In genomic region chr2:133462378-133462777, GRCm38 (mm10) we compare ENCODE assay signal across 28 mouse cellular contexts.
"Had no signal": no experiment of that assay in that cellular context is flagged by ENCODE, and none has a peak within 500 bp of the region (broad histone marks: within the 10 kb centered on the region; RNA-seq: fewer than 3 reads in every experiment).

No protein-coding gene starts in this region.

- H3K9ac ChIP-seq: limb, embryonic 12.5 days; limb, embryonic 13.5 days; limb, embryonic 15.5 days; liver, embryonic 12.5 days; liver, embryonic 13.5 days; liver, embryonic 14.5 days; liver, embryonic 15.5 days; liver, postnatal 0 days; lung, embryonic 14.5 days; lung, embryonic 15.5 days; midbrain, embryonic 12.5 days; midbrain, embryonic 13.5 days; midbrain, embryonic 15.5 days; neural tube, embryonic 12.5 days had no signal

- H3K27me3 ChIP-seq: limb, embryonic 12.5 days; limb, embryonic 13.5 days; limb, embryonic 15.5 days; liver, embryonic 12.5 days; liver, embryonic 13.5 days; liver, embryonic 15.5 days; lung, embryonic 15.5 days; megakaryocyte, embryonic 14.5 days; midbrain, embryonic 12.5 days; midbrain, embryonic 13.5 days; midbrain, embryonic 15.5 days; neural tube, embryonic 12.5 days had no signal

- DNase-seq: left cerebral cortex, postnatal 4 days; liver; liver, embryonic 13.5 days; liver, postnatal 0 days; lung, adult 18-20 months; lung, adult 2 months; lung, embryonic 14.5 days; lung, postnatal 10 days; lung, postnatal 14 days; lung, postnatal 36 days; lung, postnatal 4 days; midbrain, embryonic 14.5 days had no signal

- H3K36me3 ChIP-seq: limb, embryonic 10.5 days; limb, embryonic 12.5 days; limb, embryonic 13.5 days; limb, embryonic 15.5 days; liver, embryonic 12.5 days; liver, embryonic 13.5 days; liver, embryonic 15.5 days; lung, embryonic 15.5 days; midbrain, embryonic 10.5 days; midbrain, embryonic 12.5 days; midbrain, embryonic 13.5 days; midbrain, embryonic 15.5 days; neural tube, embryonic 12.5 days had no signal

- H3K4me1 ChIP-seq: limb, embryonic 10.5 days; limb, embryonic 12.5 days; limb, embryonic 13.5 days; limb, embryonic 15.5 days; liver, embryonic 12.5 days; liver, embryonic 13.5 days; liver, embryonic 15.5 days; lung, embryonic 15.5 days; midbrain, embryonic 12.5 days; midbrain, embryonic 13.5 days; midbrain, embryonic 15.5 days; neural tube, embryonic 12.5 days had no signal

- H3K4me3 ChIP-seq: limb, embryonic 10.5 days; limb, embryonic 12.5 days; limb, embryonic 13.5 days; limb, embryonic 15.5 days; liver, embryonic 12.5 days; liver, embryonic 13.5 days; liver, embryonic 15.5 days; lung, embryonic 15.5 days; megakaryocyte, embryonic 14.5 days; midbrain, embryonic 10.5 days; midbrain, embryonic 12.5 days; midbrain, embryonic 13.5 days; midbrain, embryonic 15.5 days; myocyte; neural tube, embryonic 12.5 days had no signal

- H3K27ac ChIP-seq: limb, embryonic 10.5 days; limb, embryonic 12.5 days; limb, embryonic 13.5 days; limb, embryonic 15.5 days; liver, embryonic 12.5 days; liver, embryonic 13.5 days; liver, embryonic 14.5 days; liver, embryonic 15.5 days; lung, embryonic 15.5 days; macrophage; midbrain, embryonic 10.5 days; midbrain, embryonic 12.5 days; midbrain, embryonic 13.5 days; midbrain, embryonic 15.5 days; neural tube, embryonic 12.5 days had no signal

- H3K9me3 ChIP-seq: limb, embryonic 10.5 days; limb, embryonic 12.5 days; limb, embryonic 13.5 days; limb, embryonic 15.5 days; liver, embryonic 12.5 days; liver, embryonic 13.5 days; liver, embryonic 15.5 days; lung, embryonic 15.5 days; megakaryocyte, embryonic 14.5 days; midbrain, embryonic 10.5 days; midbrain, embryonic 12.5 days; midbrain, embryonic 13.5 days; midbrain, embryonic 15.5 days; neural tube, embryonic 12.5 days had no signal
